Mouse (Mus musculus): Measurements from ENCODE around the gene Prkcsh.

Prkcsh gene

GRCm38 (mm10) chr9:21987592-21988342 is 14.8 kb upstream of the Prkcsh start:
- DNase-seq (ENCODE audit: low read depth, low spot score) = no peak

GRCm38 (mm10) chr9:21988421-21989101 is 14.0 kb upstream of the Prkcsh start:
- DNase-seq (ENCODE audit: low read depth, low spot score) = no peak

GRCm38 (mm10) chr9:21989230-21990110 is 13.1 kb upstream of the Prkcsh start, which contains the start of gene Rgl3:
Rgl3 (minus strand) TSS chr9:21989446.
- DNase-seq (ENCODE audit: low read depth, low spot score) = no peak

- DNase-seq (ENCODE audit: low read depth, low spot score) = no peak
These were observed 10.4 kb upstream of the Prkcsh start for GRCm38 (mm10) chr9:21992227-21992626.

GRCm38 (mm10) chr9:21996178-21996867 is 6.3 kb upstream of the Prkcsh start:
- no peak for DNase-seq (ENCODE audit: low read depth, low spot score)

GRCm38 (mm10) chr9:22000296-22000695 is 2.3 kb upstream of the Prkcsh start:
- DNase-seq (ENCODE audit: low read depth, low spot score) = no peak

- no peak for DNase-seq (ENCODE audit: low read depth, low spot score)
These were observed 973 bp upstream of the Prkcsh start for GRCm38 (mm10) chr9:22001633-22002032.

- no peak for DNase-seq (ENCODE audit: low read depth, low spot score)
These were observed 553 bp downstream of the Prkcsh start for GRCm38 (mm10) chr9:22003163-22003554.

- no peak for DNase-seq (ENCODE audit: low read depth, low spot score)
These were observed 1.9 kb downstream of the Prkcsh start for GRCm38 (mm10) chr9:22004546-22004945.

GRCm38 (mm10) chr9:22011055-22011454 is 8.4 kb downstream of the Prkcsh start:
- DNase-seq (ENCODE audit: low read depth, low spot score) = no peak

- DNase-seq (ENCODE audit: low read depth, low spot score) = no peak
These were observed 10.1 kb downstream of the Prkcsh start for GRCm38 (mm10) chr9:22012731-22013130.

GRCm38 (mm10) chr9:22016245-22016644 is 13.6 kb downstream of the Prkcsh start:
- no peak for DNase-seq (ENCODE audit: low read depth, low spot score)

GRCm38 (mm10) chr9:22017208-22017825 is 14.7 kb downstream of the Prkcsh start:
- no peak for DNase-seq (ENCODE audit: low read depth, low spot score)

- DNase-seq (ENCODE audit: low read depth, low spot score) = no peak
These were observed 22.0 kb downstream of the Prkcsh start for GRCm38 (mm10) chr9:22024592-22024991.

- DNase-seq (ENCODE audit: low read depth, low spot score) = no peak
These were observed 25.9 kb downstream of the Prkcsh start for GRCm38 (mm10) chr9:22028467-22028866.

GRCm38 (mm10) chr9:22030386-22030785 is 27.8 kb downstream of the Prkcsh start:
- no peak for DNase-seq (ENCODE audit: low read depth, low spot score)

GRCm38 (mm10) chr9:22035300-22036044 is 32.9 kb downstream of the Prkcsh start:
- no peak for DNase-seq (ENCODE audit: low read depth, low spot score)

GRCm38 (mm10) chr9:22037826-22038225 is 35.2 kb downstream of the Prkcsh start:
- no peak for DNase-seq (ENCODE audit: low read depth, low spot score)

- DNase-seq (ENCODE audit: low read depth, low spot score) = no peak
These were observed 39.2 kb downstream of the Prkcsh start for GRCm38 (mm10) chr9:22041832-22042231.

GRCm38 (mm10) chr9:22047329-22047728 is 44.7 kb downstream of the Prkcsh start:
- DNase-seq (ENCODE audit: low read depth, low spot score) = no peak
